Mouse (Mus musculus) cerebellum, adult 9-10 months (tissue): Measurements from ENCODE around the gene Tle2.

ENCODE experiments used
- DNase-seq: peaks from one replicate; pipeline ENCODE4 v3.0.0; 2022

Tle2 gene

GRCm38 (mm10) chr10:81574081-81575056 is at the start of gene Tle2:
Tle2 (plus strand) TSS chr10:81574561.
- DNase-seq = peak; percentile 78

- no peak for DNase-seq
Observed at GRCm38 (mm10) chr10:81525017-81525694, 49.2 kb upstream of the Tle2 start.

DNA sequence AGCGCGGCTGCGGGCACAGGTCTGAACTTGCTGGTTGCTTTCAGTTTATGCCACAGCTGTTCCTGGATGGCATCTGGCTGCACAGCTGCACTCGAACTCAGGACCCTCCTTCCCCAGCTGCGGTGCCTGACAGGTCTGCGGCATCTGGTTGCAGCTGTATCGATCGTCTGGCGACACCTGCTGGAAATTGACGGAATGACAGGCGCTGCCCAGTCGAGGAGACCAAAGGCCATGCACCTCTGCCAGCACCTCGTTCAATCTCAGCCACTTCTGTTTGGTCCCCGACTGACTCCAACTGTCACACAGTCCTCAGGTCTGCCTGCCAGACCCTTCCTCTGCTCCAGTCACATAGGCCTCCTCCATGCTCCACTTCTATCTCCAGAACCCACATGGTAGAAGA is 47.6 kb upstream of the Tle2 start:
- peak; percentile 69 for DNase-seq

DNA sequence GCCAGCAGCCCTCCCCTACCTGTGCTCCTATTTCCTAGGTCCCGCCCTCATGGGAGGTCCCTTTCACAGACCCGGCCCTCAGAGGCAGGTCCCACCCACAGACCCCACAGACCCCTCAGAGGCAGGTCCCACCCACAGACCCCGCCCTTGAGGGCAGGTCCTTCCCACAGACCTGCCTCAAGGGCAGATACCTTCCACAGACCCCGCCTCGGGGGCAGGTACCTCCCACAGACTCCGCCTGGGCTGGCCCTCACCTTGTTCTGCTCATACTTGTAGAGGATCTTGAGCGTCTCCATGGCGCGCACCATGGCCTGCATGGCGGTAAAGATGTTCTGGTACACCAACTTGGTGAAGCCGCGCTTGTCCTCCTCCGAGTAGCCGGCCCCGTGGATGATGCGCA is 39.5 kb upstream of the Tle2 start:
- no peak for DNase-seq

- DNase-seq = no peak
Observed at GRCm38 (mm10) chr10:81536734-81537133, 37.6 kb upstream of the Tle2 start.

DNA sequence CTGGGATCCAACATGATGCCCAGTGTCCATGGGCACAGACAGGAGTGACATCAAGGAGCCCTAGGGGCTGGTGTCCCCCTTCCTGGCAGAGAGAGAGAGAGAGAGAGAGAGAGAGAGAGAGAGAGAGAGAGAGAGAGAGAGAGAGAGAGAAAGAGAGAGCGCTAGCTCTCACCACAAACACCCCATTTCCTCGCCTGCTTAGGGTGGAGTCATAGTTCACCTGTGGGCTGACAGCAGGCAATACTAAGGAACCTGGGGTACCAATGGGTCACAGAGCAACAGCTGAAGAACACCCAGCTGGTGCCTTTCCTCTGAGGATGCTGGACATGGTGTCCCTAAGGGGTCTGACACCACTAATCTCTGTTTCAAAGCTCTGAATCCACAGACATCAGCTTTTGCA is 36.9 kb upstream of the Tle2 start:
- no peak for DNase-seq

DNA sequence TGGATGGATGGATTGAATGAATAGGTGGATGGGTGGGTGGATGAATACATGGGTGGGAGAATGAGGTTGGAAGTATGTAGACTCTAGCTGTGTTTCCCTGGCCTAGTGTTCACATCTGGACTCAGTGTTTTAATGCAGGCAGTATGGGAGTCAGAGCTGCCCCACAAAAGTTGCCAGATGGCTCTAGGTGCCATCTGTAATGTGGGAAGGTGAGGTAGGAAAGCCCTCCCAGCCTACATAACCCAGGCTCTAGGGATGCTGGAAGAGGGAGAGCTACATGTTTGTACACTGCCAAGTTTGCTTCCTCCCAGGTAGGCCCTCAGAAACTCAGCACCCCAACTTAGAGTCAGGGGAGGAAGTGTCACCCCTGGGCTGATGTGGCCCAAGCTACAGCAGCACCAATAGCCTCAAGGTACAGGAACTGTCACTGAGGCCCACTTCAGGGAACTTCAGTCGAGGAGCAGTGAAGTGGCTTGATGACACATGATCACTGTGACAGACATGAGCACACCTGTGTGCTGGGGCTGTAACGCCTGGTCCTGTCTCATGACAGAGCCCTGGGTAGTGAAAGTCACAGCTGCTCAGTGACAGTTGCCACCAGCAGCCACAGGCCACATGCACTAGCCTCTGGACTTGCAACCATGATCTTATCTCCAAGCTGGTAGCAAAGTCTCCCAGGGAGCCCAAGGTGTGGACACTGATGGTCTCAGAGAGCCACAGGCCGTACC is 35.9 kb upstream of the Tle2 start:
- no peak for DNase-seq

DNA sequence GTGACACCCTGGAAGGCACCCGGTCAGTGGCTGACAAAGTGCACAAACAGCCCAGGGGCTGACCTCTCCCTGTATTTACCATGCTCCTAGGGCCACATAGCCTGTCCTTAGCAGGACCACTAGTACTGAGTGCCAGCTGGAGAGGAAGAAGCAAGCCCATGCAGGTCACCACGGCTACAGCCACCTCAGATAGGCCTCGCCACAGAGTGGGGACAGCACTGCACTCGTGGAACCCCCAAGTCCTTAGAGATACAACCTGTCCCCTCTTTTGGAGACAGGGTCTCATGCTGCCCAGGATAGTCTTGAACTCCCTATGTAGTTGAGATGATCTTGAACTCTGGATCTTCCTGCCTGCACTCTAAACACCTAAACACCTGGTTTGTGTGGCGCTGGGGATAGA is 33.0 kb upstream of the Tle2 start:
- DNase-seq = no peak

GRCm38 (mm10) chr10:81541803-81542202 is 32.6 kb upstream of the Tle2 start:
- no peak for DNase-seq

DNA sequence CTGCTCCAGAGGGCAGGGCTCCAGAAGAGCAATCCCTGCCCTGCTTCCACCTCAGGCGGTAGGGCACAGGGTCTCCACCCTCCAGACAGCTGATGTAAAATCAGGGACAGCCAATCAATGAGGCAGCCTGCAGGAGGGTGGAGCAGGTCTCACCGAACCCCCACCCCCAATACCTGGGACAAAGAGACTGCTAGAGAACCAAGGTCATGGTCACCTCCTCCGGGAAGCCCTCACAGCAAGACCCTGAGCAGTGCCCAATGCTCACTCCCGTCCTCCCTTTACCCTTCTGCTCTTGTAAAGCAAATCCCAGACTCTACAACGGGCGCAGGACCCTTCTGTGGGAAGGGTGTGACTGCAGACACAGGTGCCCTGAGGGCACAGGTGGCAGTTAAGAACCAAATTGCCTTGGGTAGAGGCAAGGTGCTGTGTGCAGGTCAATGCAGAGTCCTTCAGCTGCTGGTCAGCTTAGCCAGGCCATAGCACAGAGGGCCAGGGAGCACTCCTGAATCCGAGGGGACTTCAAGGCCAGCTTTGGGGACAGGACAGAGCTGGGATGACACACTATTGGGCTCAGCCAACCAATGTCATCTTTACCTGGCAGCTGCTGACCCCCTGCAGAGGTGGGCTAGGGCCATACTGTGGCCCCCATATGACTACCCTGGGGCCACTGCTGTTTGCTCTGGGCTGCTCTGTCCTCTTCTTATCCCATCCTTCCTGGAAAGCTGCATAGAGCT is 31.5 kb upstream of the Tle2 start:
- DNase-seq = peak; percentile 57

- DNase-seq = peak; percentile 71
Observed at GRCm38 (mm10) chr10:81543633-81544032, 30.7 kb upstream of the Tle2 start.

- peak; percentile 55 for DNase-seq
Observed at GRCm38 (mm10) chr10:81544296-81545160, 29.8 kb upstream of the Tle2 start.

GRCm38 (mm10) chr10:81545161-81545747 is 29.1 kb upstream of the Tle2 start, which contains the start of gene Gna11:
Gna11 (minus strand) TSS chr10:81545190.
- peak; percentile 99 for DNase-seq

- peak; percentile 53 for DNase-seq
Observed at GRCm38 (mm10) chr10:81546332-81546731, 28.0 kb upstream of the Tle2 start.

DNA sequence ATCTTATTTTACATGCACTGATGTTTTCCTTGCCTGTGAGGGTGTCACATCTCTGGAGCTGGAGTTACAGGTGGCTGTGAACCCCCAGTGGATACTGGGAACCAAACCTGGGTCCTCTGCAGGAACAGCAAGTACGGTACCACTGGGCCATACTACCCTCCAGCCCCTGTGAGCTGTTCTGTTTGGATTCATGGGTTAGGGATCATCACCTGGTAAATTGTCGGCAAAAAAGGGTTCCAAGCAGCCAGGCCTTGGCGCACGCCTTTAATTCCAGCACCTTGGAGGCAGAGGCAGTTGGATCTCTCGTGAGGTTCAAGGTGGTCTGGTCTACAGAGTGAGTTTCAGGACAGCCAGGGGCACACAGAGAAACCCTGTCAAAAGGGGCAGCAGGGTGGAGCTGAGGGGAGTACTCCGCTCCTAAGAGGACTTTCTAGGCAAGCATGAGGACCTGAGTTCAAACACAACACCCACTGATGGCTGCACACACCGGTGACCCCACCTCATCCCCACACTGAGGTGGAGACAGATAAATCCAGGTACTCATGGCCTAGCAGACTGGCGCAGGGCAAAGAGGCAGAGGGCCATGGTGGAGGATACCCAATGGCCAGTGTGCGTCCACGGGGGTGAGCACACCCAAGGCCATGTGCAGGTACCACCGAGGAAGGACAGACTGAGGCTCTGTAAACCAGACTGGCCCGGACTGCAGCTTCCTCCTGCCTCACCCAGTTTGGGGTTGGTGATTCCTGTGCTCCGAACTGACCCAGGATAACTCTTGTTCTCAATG is 27.4 kb upstream of the Tle2 start:
- peak; percentile 62 for DNase-seq

DNA sequence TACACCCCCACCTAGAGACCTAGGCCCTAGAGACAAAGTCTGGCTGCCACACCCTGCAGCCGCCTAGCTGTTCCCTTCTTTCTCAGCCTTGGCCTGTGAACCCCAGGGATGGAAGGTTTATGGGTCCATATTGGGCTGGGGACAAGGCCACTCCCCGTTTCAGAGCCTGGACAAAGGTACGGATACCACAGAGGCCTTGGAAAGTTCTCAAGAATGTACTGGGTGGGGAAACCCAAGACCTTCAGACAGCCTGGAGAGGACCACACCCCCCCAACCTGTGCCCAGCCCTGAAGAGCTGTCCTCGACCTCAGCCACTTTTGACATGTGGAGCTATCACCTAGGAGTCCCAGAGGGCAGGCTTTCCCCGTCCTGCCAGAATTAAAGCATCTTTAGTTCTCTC is 25.4 kb upstream of the Tle2 start:
- DNase-seq = peak; percentile 45

DNA sequence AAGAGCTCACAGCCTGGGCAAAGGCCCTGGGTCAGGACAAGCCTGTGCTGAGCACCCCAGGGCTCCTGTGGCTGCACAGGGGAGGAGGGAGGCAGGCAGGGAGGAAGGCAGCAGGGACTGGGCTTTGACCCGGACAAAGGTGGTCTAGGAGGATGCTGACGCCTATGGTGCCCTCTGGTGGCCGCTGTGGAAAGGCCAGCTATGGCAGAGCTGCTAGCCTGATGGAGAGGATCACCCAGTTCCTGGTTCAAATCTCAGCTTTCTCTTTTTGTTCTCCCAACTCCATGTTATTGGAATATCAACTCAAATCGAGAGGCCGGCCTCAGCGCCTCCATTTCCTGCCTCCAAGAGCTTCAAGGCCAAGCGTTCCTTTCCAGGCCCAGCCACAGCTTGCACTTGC is 24.1 kb upstream of the Tle2 start:
- DNase-seq = peak; percentile 66

DNA sequence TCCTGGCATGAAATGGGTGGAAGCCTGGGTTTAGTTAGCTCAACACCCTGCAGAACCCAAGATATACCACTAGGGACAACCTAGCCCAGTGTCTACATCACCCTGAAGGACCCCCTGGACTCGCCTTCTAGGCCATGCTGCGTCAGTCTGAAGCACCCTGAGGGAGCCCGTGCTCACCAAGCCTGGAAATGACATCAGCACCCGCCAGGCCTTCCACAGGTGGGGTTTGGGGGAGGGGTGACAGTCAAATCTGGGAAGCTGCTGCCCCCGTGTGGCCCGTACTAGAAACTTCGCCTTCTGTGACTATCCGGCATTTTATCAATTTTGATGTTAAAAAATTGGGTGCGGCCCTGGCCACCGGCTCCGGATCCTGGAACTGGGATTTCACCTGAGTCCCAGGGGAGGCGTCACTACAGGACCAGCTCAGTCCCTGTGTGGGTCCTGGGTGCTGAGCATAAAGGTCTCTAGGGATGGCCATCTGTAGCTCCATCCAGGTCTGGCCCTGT is 22.7 kb upstream of the Tle2 start:
- DNase-seq = peak; percentile 87

DNA sequence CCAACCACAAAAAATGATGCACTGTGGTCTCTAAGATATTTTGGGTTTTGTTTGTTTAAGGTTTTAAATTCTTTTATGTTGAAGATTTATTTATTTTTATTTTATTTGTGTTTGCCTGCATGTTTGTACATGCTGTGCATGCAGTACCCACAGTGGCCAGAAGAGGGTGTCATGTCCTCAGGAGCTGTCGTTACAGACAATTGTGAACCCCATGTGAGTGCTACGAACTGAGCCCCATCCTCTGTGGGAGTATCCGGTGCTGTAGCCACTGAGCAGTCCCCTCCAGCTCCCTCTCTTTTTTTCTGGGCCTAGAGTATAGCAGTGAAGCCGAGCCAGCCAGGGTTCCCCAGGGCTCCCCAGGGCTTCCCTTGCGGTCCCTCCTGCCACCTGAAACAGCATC is 21.1 kb upstream of the Tle2 start:
- DNase-seq = peak; percentile 57
